In genomic region chr9:74911430-74911829, GRCm38 (mm10) we compare ENCODE assay signal across 16 mouse cellular contexts. TPM values are rescaled to one million over a fixed set of nuclear protein-coding genes. Genes with fewer than 3 reads are reported as not detected.
DNase-seq lines count a peak whose midpoint lies in the region; ATAC-seq and TF ChIP-seq lines count a peak whose summit lies in the region.
"Had no signal": no experiment of that assay in that cellular context is flagged by ENCODE, and none has a peak within 500 bp of the region (broad histone marks: within the 10 kb centered on the region; RNA-seq: fewer than 3 reads in every experiment).

No protein-coding gene starts in this region.

- no peak for TF ChIP-seq CTCF in kidney, postnatal 0 days (IDR thresholded peaks at IDR 0.05; ENCODE audit: low read depth)

- H3K4me1 ChIP-seq in heart, embryonic 12.5 days (replicated peaks), result peaks cover 24% of the 10 kb centered on the region
- peaks cover 4% of the 10 kb centered on the region; the same call in 1 of the 2 replicates for H3K4me1 ChIP-seq in kidney, postnatal 0 days (replicated peaks; ENCODE audit: insufficient read depth, low read length)
- H3K4me1 ChIP-seq in forebrain, embryonic 16.5 days (replicated peaks; ENCODE audit: control insufficient read depth, insufficient read depth, low read length), result 0 out of 2 replicates have a peak, but pooled peaks cover 3% of the 10 kb centered on the region

- H3K27me3 ChIP-seq in heart, embryonic 12.5 days (replicated peaks), result no peaks in the 10 kb centered on the region
- no peaks in the 10 kb centered on the region for H3K27me3 ChIP-seq in kidney, postnatal 0 days (ENCODE audit: insufficient read depth, low read length)
- no peaks in the 10 kb centered on the region for H3K27me3 ChIP-seq in forebrain, embryonic 16.5 days (replicated peaks; ENCODE audit: control insufficient read depth, insufficient read depth, low read length)

- H3K4me3 ChIP-seq in heart, embryonic 12.5 days, result no peak overlapping the region
- H3K4me3 ChIP-seq in kidney, postnatal 0 days (replicated peaks; ENCODE audit: low read depth, low read length), result no peak overlapping the region
- no peak overlapping the region for H3K4me3 ChIP-seq in forebrain, embryonic 16.5 days (replicated peaks; ENCODE audit: low read length)

- DNase-seq in heart, adult 8-10 months (ENCODE audit: low spot score), result no peak
- no peak for DNase-seq in kidney, postnatal 0 days (ENCODE audit: low spot score)
- no peak for DNase-seq in kidney, adult 9 months
- DNase-seq in fat pad, adult 2 months (ENCODE audit: extremely low read depth, low read depth, low spot score), result peak; percentile 62
- peak; percentile 32 for DNase-seq in kidney, postnatal 14 days
- DNase-seq: cerebellum, postnatal 14 days; heart, postnatal 36 days; lung, postnatal 10 days; right cerebral cortex, adult 18-20 months had no signal

- no peak overlapping the region; the same call in 1 of the 2 replicates for H3K9ac ChIP-seq in heart, embryonic 12.5 days
- H3K9ac ChIP-seq in kidney, postnatal 0 days (ENCODE audit: low read depth, low read length), result no peak overlapping the region
- H3K9ac ChIP-seq in forebrain, embryonic 16.5 days (replicated peaks; ENCODE audit: low read depth, low read length), result no peak overlapping the region
- H3K9ac ChIP-seq: liver, embryonic 14.5 days had no signal

- H3K27ac ChIP-seq in heart, embryonic 12.5 days (ENCODE audit: poor library complexity, severe bottlenecking), result peak overlapping the region; percentile 63
- H3K27ac ChIP-seq in kidney, postnatal 0 days, result 0 out of 2 replicates have a peak overlapping the region, but pooled peaks have one; percentile 47
- H3K27ac ChIP-seq in forebrain, embryonic 16.5 days (ENCODE audit: low read length), result no peak overlapping the region
- H3K27ac ChIP-seq: liver, embryonic 14.5 days had no signal

- 77% methylated on average over 4 of the region's 4 CpGs for WGBS in heart, embryonic 12.5 days
- 40% methylated on average over 4 of the region's 4 CpGs for WGBS in kidney, postnatal 0 days
- WGBS in forebrain, embryonic 16.5 days, result 68% methylated on average over 4 of the region's 4 CpGs

- H3K36me3 ChIP-seq in heart, embryonic 12.5 days, result no peaks in the 10 kb centered on the region
- no peaks in the 10 kb centered on the region for H3K36me3 ChIP-seq in kidney, postnatal 0 days (ENCODE audit: insufficient read depth, low read length)
- H3K36me3 ChIP-seq in forebrain, embryonic 16.5 days (ENCODE audit: control insufficient read depth, insufficient read depth), result no peaks in the 10 kb centered on the region

- no peak overlapping the region for H3K4me2 ChIP-seq in heart, embryonic 12.5 days
- no peak overlapping the region for H3K4me2 ChIP-seq in kidney, postnatal 0 days (ENCODE audit: low read length)
- no peak overlapping the region for H3K4me2 ChIP-seq in forebrain, embryonic 16.5 days (ENCODE audit: low read length)

- H3K9me3 ChIP-seq in heart, embryonic 12.5 days (replicated peaks), result no peaks in the 10 kb centered on the region
- H3K9me3 ChIP-seq in kidney, postnatal 0 days (replicated peaks; ENCODE audit: low read length), result no peaks in the 10 kb centered on the region
- no peaks in the 10 kb centered on the region for H3K9me3 ChIP-seq in forebrain, embryonic 16.5 days (ENCODE audit: control insufficient read depth, low read length)

- no peak for ATAC-seq in heart, embryonic 12.5 days (ENCODE audit: insufficient number of reproducible peaks, low FRiP score)
- no peak for ATAC-seq in kidney, postnatal 0 days (replicated peaks; ENCODE audit: low FRiP score, low read depth)
- no peak for ATAC-seq in forebrain, embryonic 16.5 days
- no peak for ATAC-seq in CD4-positive, CD25-positive, alpha-beta regulatory T cell, adult 4 months
- ATAC-seq: inflammation-experienced regulatory T-cells, adult 6 months had no signal

RNA-seq across cellular contexts. Expression of gene Fam214a, which starts 41.3 kb away (rescaled TPM):
- 11.8 and 13.4 TPM in 2 replicates for polyA plus RNA-seq in heart, embryonic 12.5 days (2016; fragmentation: Nextera tagmentation; extraction: Ambion mirVana)
- total RNA-seq in heart, adult 8-10 months (2022), result 10 to 100 TPM; 20.6 to 41.9 (median 32.7) TPM
- 15.4 and 15.7 TPM in 2 replicates for polyA plus RNA-seq in kidney, postnatal 0 days (2015; fragmentation: Nextera tagmentation; extraction: Ambion mirVana)
- 30.1 and 32.0 TPM in 2 replicates for polyA plus RNA-seq in forebrain, embryonic 16.5 days (2015; fragmentation: Nextera tagmentation; extraction: Ambion mirVana)
- 10 to 100 TPM; 24.3 to 28.4 TPM for polyA plus RNA-seq in CD4-positive, CD25-positive, alpha-beta regulatory T cell, adult 4 months (2017; shearing (Covaris generic))

RNA-seq across cellular contexts. Expression of gene Onecut1, which starts 49.7 kb away (rescaled TPM):
- 0.05 TPM in 1 of 2 replicates, not detected in the other for polyA plus RNA-seq in heart, embryonic 12.5 days (2016; fragmentation: Nextera tagmentation; extraction: Ambion mirVana)
- total RNA-seq in heart, adult 8-10 months (2022), result not detected
- not detected in 2 replicates for polyA plus RNA-seq in kidney, postnatal 0 days (2015; fragmentation: Nextera tagmentation; extraction: Ambion mirVana)
- 0.51 and 0.80 TPM in 2 replicates for polyA plus RNA-seq in forebrain, embryonic 16.5 days (2015; fragmentation: Nextera tagmentation; extraction: Ambion mirVana)
- polyA plus RNA-seq in CD4-positive, CD25-positive, alpha-beta regulatory T cell, adult 4 months (2017; shearing (Covaris generic)), result not detected
- total RNA-seq: heart, postnatal 36 days; MEL had no signal
- polyA plus RNA-seq: inflammation-experienced regulatory T-cells, adult 6 months; thymus, postnatal 0 days had no signal

Comparison
In these comparisons a context has a peak if more than half of its experiments do, and no peak if none do; other contexts are left out.
1. DNase-seq: peak in fat pad, adult 2 months (single experiment) and kidney, postnatal 14 days (single experiment); none in heart, adult 8-10 months (single experiment), kidney, postnatal 0 days (single experiment) and kidney, adult 9 months (single experiment).